Mouse (Mus musculus) embryonic fibroblast, embryonic 13.5 days (primary cell): ENCODE measurements around the gene Rhpn2.

Experiments
- CTCF ChIP-seq: IDR thresholded peaks from 2 replicates; pipeline ENCODE4 v1.5.1; 2011; ENCODE audit warnings: mild to moderate bottlenecking, control low read depth, low read length, moderate library complexity, borderline replicate concordance; ENCODE audit not compliant: insufficient read depth
- POLR2A ChIP-seq: IDR thresholded peaks from 2 replicates; pipeline ENCODE4 v1.6.1; 2011; ENCODE audit warnings: low read depth, mild to moderate bottlenecking, control low read depth, low read length, moderate library complexity

- TF ChIP-seq CTCF (no peak), POLR2A (no peak)
Observed at GRCm38 (mm10) chr7:35311214-35311613, 22.8 kb upstream of the Rhpn2 start.
